Mouse (Mus musculus): ENCODE data around the gene Pbx2. TPM values are rescaled to one million over a fixed set of nuclear protein-coding genes. Genes with fewer than 3 reads are reported as not detected.
"Not testable (repeated sequence)": the region's sequence is repeated elsewhere in the genome, so short reads cannot be mapped to it uniquely, and the experiment has no call there.

The Pbx2 gene
- polyA plus RNA-seq (2015; fragmentation: Nextera tagmentation; extraction: Ambion mirVana), result 9.4 and 9.7 TPM in 2 replicates

GRCm38 (mm10) chr17:34591029-34591993 lies at the start of gene Pbx2:
Pbx2 (plus strand) TSS chr17:34591266.
- H3K27me3 ChIP-seq (ENCODE audit: control insufficient read depth, insufficient read depth, low read depth, low read length), result no peaks in the 10 kb centered on the region
- peak within 1 kb of the TSS; percentile 80 for H3K4me2 ChIP-seq (ENCODE audit: low read length)
- H3K36me3 ChIP-seq (ENCODE audit: control insufficient read depth, insufficient read depth, low read length), result peaks cover 15% of the 10 kb centered on the region
- H3K9me3 ChIP-seq (replicated peaks; ENCODE audit: control insufficient read depth, low read length, poor library complexity, severe bottlenecking), result no peaks in the 10 kb centered on the region
- ATAC-seq, result no peak; the same call in 1 of the 2 replicates
- H3K4me3 ChIP-seq (ENCODE audit: low read depth, low read length), result peak within 1 kb of the TSS; percentile 69
- 2% methylated on average over 21 of the region's 21 CpGs for WGBS
- H3K27ac ChIP-seq (ENCODE audit: low read length), result peak within 1 kb of the TSS; percentile 97
- peak within 1 kb of the TSS; percentile 94 for H3K9ac ChIP-seq (ENCODE audit: low read depth, low read length)
- H3K4me1 ChIP-seq (ENCODE audit: control insufficient read depth, insufficient read depth, low read length), result peaks cover 40% of the 10 kb centered on the region

- H3K4me3 ChIP-seq (ENCODE audit: low read depth, low read length); H3K9me3 ChIP-seq (replicated peaks; ENCODE audit: control insufficient read depth, low read length, poor library complexity, severe bottlenecking); H3K36me3 ChIP-seq (ENCODE audit: control insufficient read depth, insufficient read depth, low read length); H3K4me1 ChIP-seq (ENCODE audit: control insufficient read depth, insufficient read depth, low read length); H3K4me2 ChIP-seq (ENCODE audit: low read length); H3K27me3 ChIP-seq (ENCODE audit: control insufficient read depth, insufficient read depth, low read depth, low read length); H3K9ac ChIP-seq (ENCODE audit: low read depth, low read length); H3K27ac ChIP-seq (ENCODE audit: low read length); ATAC-seq: not testable (repeated sequence)
- WGBS, result 96% methylated on average over 12 of the region's 13 CpGs
Measured at GRCm38 (mm10) chr17:34543567-34543966, 47.5 kb upstream of the Pbx2 start.

- Histone ChIP-seq H3K4me2 (ENCODE audit: low read length) (no peak overlapping the region), H3K4me1 (ENCODE audit: control insufficient read depth, insufficient read depth, low read length) (no peaks in the 10 kb centered on the region), H3K27me3 (ENCODE audit: control insufficient read depth, insufficient read depth, low read depth, low read length) (no peaks in the 10 kb centered on the region), H3K36me3 (ENCODE audit: control insufficient read depth, insufficient read depth, low read length) (no peaks in the 10 kb centered on the region), H3K27ac (ENCODE audit: low read length) (no peak overlapping the region), H3K9ac (ENCODE audit: low read depth, low read length) (no peak overlapping the region), H3K9me3 (replicated peaks; ENCODE audit: control insufficient read depth, low read length, poor library complexity, severe bottlenecking) (no peaks in the 10 kb centered on the region), H3K4me3 (ENCODE audit: low read depth, low read length) (no peak overlapping the region)
- WGBS, result 100% methylated on average over 1 of the region's 1 CpGs
- no peak for ATAC-seq
Measured at GRCm38 (mm10) chr17:34546797-34547196, 44.3 kb upstream of the Pbx2 start.

- Histone ChIP-seq H3K9ac (ENCODE audit: low read depth, low read length) (no peak overlapping the region), H3K27me3 (ENCODE audit: control insufficient read depth, insufficient read depth, low read depth, low read length) (no peaks in the 10 kb centered on the region), H3K36me3 (ENCODE audit: control insufficient read depth, insufficient read depth, low read length) (no peaks in the 10 kb centered on the region), H3K27ac (ENCODE audit: low read length) (no peak overlapping the region), H3K9me3 (replicated peaks; ENCODE audit: control insufficient read depth, low read length, poor library complexity, severe bottlenecking) (no peaks in the 10 kb centered on the region), H3K4me3 (ENCODE audit: low read depth, low read length) (no peak overlapping the region), H3K4me2 (ENCODE audit: low read length) (no peak overlapping the region), H3K4me1 (ENCODE audit: control insufficient read depth, insufficient read depth, low read length) (no peaks in the 10 kb centered on the region)
- ATAC-seq, result no peak
- WGBS, result 97% methylated on average over 4 of the region's 4 CpGs
Measured at GRCm38 (mm10) chr17:34547601-34548000, 43.5 kb upstream of the Pbx2 start.

GRCm38 (mm10) chr17:34549156-34549555 lies 41.9 kb upstream of the Pbx2 start:
- H3K4me3 ChIP-seq (ENCODE audit: low read depth, low read length), result no peak overlapping the region
- H3K27ac ChIP-seq (ENCODE audit: low read length), result no peak overlapping the region
- no peak overlapping the region for H3K9ac ChIP-seq (ENCODE audit: low read depth, low read length)
- H3K36me3 ChIP-seq (ENCODE audit: control insufficient read depth, insufficient read depth, low read length), result no peaks in the 10 kb centered on the region
- H3K4me2 ChIP-seq (ENCODE audit: low read length), result no peak overlapping the region
- no peak for ATAC-seq
- no peaks in the 10 kb centered on the region for H3K4me1 ChIP-seq (ENCODE audit: control insufficient read depth, insufficient read depth, low read length)
- no peaks in the 10 kb centered on the region for H3K9me3 ChIP-seq (replicated peaks; ENCODE audit: control insufficient read depth, low read length, poor library complexity, severe bottlenecking)
- WGBS, result 93% methylated on average over 3 of the region's 3 CpGs
- no peaks in the 10 kb centered on the region for H3K27me3 ChIP-seq (ENCODE audit: control insufficient read depth, insufficient read depth, low read depth, low read length)

GRCm38 (mm10) chr17:34549843-34550242 lies 41.2 kb upstream of the Pbx2 start:
- 78% methylated on average over 2 of the region's 2 CpGs for WGBS
- H3K4me1 ChIP-seq (ENCODE audit: control insufficient read depth, insufficient read depth, low read length), result no peaks in the 10 kb centered on the region
- H3K9ac ChIP-seq (ENCODE audit: low read depth, low read length), result no peak overlapping the region
- no peaks in the 10 kb centered on the region for H3K27me3 ChIP-seq (ENCODE audit: control insufficient read depth, insufficient read depth, low read depth, low read length)
- no peak for ATAC-seq
- no peak overlapping the region for H3K4me2 ChIP-seq (ENCODE audit: low read length)
- no peaks in the 10 kb centered on the region for H3K9me3 ChIP-seq (replicated peaks; ENCODE audit: control insufficient read depth, low read length, poor library complexity, severe bottlenecking)
- H3K27ac ChIP-seq (ENCODE audit: low read length), result no peak overlapping the region
- no peak overlapping the region for H3K4me3 ChIP-seq (ENCODE audit: low read depth, low read length)
- H3K36me3 ChIP-seq (ENCODE audit: control insufficient read depth, insufficient read depth, low read length), result no peaks in the 10 kb centered on the region

- Histone ChIP-seq H3K9me3 (replicated peaks; ENCODE audit: control insufficient read depth, low read length, poor library complexity, severe bottlenecking) (no peaks in the 10 kb centered on the region), H3K4me2 (ENCODE audit: low read length) (no peak overlapping the region), H3K36me3 (ENCODE audit: control insufficient read depth, insufficient read depth, low read length) (no peaks in the 10 kb centered on the region), H3K27ac (ENCODE audit: low read length) (no peak overlapping the region), H3K27me3 (ENCODE audit: control insufficient read depth, insufficient read depth, low read depth, low read length) (no peaks in the 10 kb centered on the region), H3K9ac (ENCODE audit: low read depth, low read length) (no peak overlapping the region), H3K4me1 (ENCODE audit: control insufficient read depth, insufficient read depth, low read length) (no peaks in the 10 kb centered on the region), H3K4me3 (ENCODE audit: low read depth, low read length) (no peak overlapping the region)
- no peak for ATAC-seq
- WGBS, result 24% methylated on average over 5 of the region's 5 CpGs
Measured at GRCm38 (mm10) chr17:34555483-34555882, 35.6 kb upstream of the Pbx2 start.

- no peak for ATAC-seq
- no peaks in the 10 kb centered on the region for H3K4me1 ChIP-seq (ENCODE audit: control insufficient read depth, insufficient read depth, low read length)
- H3K36me3 ChIP-seq (ENCODE audit: control insufficient read depth, insufficient read depth, low read length), result no peaks in the 10 kb centered on the region
- H3K9me3 ChIP-seq (replicated peaks; ENCODE audit: control insufficient read depth, low read length, poor library complexity, severe bottlenecking), result no peaks in the 10 kb centered on the region
- no peak overlapping the region for H3K4me3 ChIP-seq (ENCODE audit: low read depth, low read length)
- H3K27ac ChIP-seq (ENCODE audit: low read length), result no peak overlapping the region
- H3K9ac ChIP-seq (ENCODE audit: low read depth, low read length), result no peak overlapping the region
- no peaks in the 10 kb centered on the region for H3K27me3 ChIP-seq (ENCODE audit: control insufficient read depth, insufficient read depth, low read depth, low read length)
- 87% methylated on average over 8 of the region's 8 CpGs for WGBS
- H3K4me2 ChIP-seq (ENCODE audit: low read length), result no peak overlapping the region
Measured at GRCm38 (mm10) chr17:34556406-34556805, 34.7 kb upstream of the Pbx2 start.

- no peak overlapping the region for H3K27ac ChIP-seq (ENCODE audit: low read length)
- 82% methylated on average over 11 of the region's 11 CpGs for WGBS
- H3K4me3 ChIP-seq (ENCODE audit: low read depth, low read length), result no peak overlapping the region
- H3K4me1 ChIP-seq (ENCODE audit: control insufficient read depth, insufficient read depth, low read length), result no peaks in the 10 kb centered on the region
- H3K9ac ChIP-seq (ENCODE audit: low read depth, low read length), result no peak overlapping the region
- no peaks in the 10 kb centered on the region for H3K36me3 ChIP-seq (ENCODE audit: control insufficient read depth, insufficient read depth, low read length)
- no peak overlapping the region for H3K4me2 ChIP-seq (ENCODE audit: low read length)
- ATAC-seq, result no peak
- H3K27me3 ChIP-seq (ENCODE audit: control insufficient read depth, insufficient read depth, low read depth, low read length), result no peaks in the 10 kb centered on the region
- H3K9me3 ChIP-seq (replicated peaks; ENCODE audit: control insufficient read depth, low read length, poor library complexity, severe bottlenecking), result no peaks in the 10 kb centered on the region
Measured at GRCm38 (mm10) chr17:34557411-34557810, 33.7 kb upstream of the Pbx2 start.

Measured in midbrain, embryonic 16.5 days (tissue).